Mouse (Mus musculus) left cerebral cortex, postnatal 4 days (tissue): ENCODE measurements around the gene Cebpe. TPM values are rescaled to one million over a fixed set of nuclear protein-coding genes. Genes with fewer than 3 reads are reported as not detected.

Experiments
- DNase-seq: peaks from one replicate; pipeline ENCODE4 v3.0.0-alpha.2; 2022
- intact Hi-C: fragments of 180-260 bp; cut with DNase I; formaldehyde crosslinking; loops from one replicate; pipeline ENCODE4 v1.15.1; 2025
- total RNA-seq, 2 experiments: library from RNA; stranded (reverse); gene quantifications; 2 replicates each; pipeline ENCODE4 v1.2.3; 2021

The Cebpe gene
- not detected for total RNA-seq

DNA sequence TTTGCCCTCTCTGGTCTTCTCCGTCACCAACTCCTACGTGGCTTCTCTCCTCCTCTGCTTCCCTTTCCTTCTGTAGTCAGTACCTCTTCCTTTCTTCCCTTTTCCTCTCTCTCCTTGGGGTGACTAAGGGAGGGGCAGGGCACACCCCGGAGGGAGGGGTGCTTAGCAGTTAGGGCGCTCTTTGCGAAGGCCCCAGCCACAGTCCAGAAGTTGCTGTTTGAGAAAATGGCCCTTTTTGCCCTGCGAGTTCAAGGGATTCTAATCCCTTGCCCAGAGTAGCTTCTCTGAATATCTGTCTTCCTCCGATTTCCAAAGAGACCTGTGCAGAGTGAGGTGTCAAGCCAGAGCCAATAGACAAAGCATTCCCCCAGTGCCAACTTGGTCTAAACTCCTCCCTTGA lies at the start of gene Cebpe:
Gene Cebpe (minus strand): TSS at position 101 of the 400 bp plus-strand sequence.
- intact Hi-C loops = no loop called here
- DNase-seq = no peak

GRCm38 (mm10) chr14:54756382-54756781 lies 44.4 kb upstream of the Cebpe start:
- intact Hi-C loops = no loop called here

GRCm38 (mm10) chr14:54754602-54755018 lies 42.6 kb upstream of the Cebpe start:
- peak; percentile 31 for DNase-seq
- intact Hi-C loops = no loop called here

More at GRCm38 (mm10) chr14:54756382-54756781, 44.4 kb upstream of the Cebpe start:
- no peak for DNase-seq

DNA sequence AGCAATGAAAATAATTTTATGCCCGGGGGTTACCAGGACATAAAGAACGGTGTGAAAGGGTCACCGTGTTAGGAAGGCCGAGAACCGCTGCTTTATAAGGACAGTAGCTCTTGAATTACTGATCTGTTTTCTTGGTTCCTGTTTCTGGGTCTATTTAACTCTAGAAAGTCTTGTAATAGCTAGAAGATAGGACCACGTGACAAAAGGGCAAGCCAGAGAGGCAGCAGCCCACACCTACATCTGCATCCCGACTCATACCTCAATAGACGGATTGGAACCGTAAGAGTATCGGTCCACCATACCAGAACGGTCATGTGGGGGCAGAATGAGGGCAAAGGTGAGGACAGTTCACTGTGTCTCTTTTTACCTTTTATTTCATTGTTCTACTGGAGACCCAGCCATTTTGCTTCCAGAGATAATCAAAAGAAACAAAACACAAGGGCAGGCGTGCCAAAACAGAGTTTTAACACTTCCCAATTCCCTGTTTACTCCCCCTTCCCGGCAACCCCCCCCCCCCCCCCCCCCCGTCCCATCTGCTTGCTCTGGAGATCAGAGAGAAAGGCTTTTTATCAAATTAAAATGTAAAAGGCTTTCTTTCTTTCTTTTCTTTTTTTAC lies 42.1 kb upstream of the Cebpe start:
- DNase-seq = no peak
- intact Hi-C loops = no loop called here

- intact Hi-C loops = no loop called here
- DNase-seq = no peak
Measured at GRCm38 (mm10) chr14:54752938-54753337, 41.0 kb upstream of the Cebpe start.

- no peak for DNase-seq
Measured at GRCm38 (mm10) chr14:54751768-54752167, 39.8 kb upstream of the Cebpe start.

GRCm38 (mm10) chr14:54749238-54749637 lies 37.3 kb upstream of the Cebpe start:
- no peak for DNase-seq
- intact Hi-C loops = no loop called here

More at GRCm38 (mm10) chr14:54751768-54752167, 39.8 kb upstream of the Cebpe start:
- intact Hi-C loops = no loop called here

GRCm38 (mm10) chr14:54747942-54748917 lies 36.3 kb upstream of the Cebpe start:
- no peak for DNase-seq
- intact Hi-C loops = no loop called here

GRCm38 (mm10) chr14:54746038-54746437 lies 34.1 kb upstream of the Cebpe start:
- intact Hi-C loops = no loop called here
- no peak for DNase-seq

DNA sequence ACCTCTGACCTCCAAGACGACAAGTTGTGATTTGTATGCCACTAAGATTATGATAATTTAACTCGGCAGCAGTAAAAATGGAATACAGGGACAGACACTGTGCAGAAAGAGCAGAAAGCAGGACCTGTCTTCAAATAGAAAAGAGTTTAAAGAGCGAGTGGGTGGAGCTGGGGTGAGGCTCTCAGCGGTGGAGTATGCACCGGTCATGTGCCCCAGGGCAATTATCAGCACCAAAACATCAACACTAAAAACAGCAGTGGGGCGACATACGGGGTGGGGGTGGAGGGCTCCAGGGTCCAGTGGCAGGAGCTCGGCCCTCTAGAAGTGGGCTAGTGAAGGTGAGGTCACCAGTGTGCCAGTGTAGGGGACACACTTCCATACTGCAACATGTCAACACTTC lies 32.5 kb upstream of the Cebpe start:
- DNase-seq = no peak
- intact Hi-C loops = no loop called here

GRCm38 (mm10) chr14:54742375-54742774 lies 30.4 kb upstream of the Cebpe start:
- DNase-seq = no peak
- intact Hi-C loops = no loop called here

DNA sequence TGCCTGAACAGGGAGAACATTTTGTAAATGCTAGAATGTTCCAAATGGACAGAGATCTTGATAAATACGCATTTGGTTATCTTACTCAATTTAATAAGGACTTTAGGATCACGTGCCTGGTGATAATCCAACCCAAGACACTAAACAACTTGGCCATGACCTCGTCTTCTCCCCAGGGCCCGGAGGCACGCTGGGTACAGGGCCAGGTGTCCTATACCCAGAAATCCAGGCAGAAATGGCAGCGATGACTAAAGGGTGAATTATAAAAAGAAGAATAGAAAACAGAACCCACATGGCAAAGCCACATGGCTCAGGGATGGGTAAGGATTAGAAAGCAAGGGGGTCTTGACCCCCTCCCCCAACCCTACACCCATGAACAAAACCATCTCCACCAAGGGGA lies 29.7 kb upstream of the Cebpe start:
- intact Hi-C loops = no loop called here
- no peak for DNase-seq

GRCm38 (mm10) chr14:54737634-54738033 lies 25.7 kb upstream of the Cebpe start:
- intact Hi-C loops = no loop called here
- no peak for DNase-seq

GRCm38 (mm10) chr14:54736555-54737552 lies 24.9 kb upstream of the Cebpe start:
- intact Hi-C loops = no loop called here
- DNase-seq = no peak

- intact Hi-C loops = no loop called here
- no peak for DNase-seq
Measured at GRCm38 (mm10) chr14:54735221-54735620, 23.2 kb upstream of the Cebpe start.

DNA sequence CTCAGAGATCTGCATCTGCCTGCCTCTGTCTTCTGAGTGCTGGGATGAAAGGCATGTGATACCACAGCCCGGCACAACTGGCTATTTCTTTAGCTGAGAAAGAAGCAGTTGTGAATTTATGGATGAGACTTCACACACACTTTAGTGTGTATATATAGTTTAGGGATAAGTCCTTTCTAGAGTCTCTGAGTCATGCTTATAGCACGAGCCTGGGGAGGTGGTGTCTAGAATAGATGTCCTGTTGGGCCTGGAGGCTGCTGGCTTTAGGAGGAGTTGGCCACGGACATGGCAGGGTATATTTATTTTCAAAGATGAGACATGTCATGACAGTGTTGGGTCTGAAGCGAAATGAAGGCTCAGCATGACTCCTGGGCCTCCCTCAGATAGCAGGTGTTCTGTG lies 22.0 kb upstream of the Cebpe start:
- DNase-seq = no peak

GRCm38 (mm10) chr14:54732206-54732605 lies 20.2 kb upstream of the Cebpe start:
- intact Hi-C loops = no loop called here
- no peak for DNase-seq

More for the DNA sequence above, 22.0 kb upstream of the Cebpe start:
- intact Hi-C loops = no loop called here

DNA sequence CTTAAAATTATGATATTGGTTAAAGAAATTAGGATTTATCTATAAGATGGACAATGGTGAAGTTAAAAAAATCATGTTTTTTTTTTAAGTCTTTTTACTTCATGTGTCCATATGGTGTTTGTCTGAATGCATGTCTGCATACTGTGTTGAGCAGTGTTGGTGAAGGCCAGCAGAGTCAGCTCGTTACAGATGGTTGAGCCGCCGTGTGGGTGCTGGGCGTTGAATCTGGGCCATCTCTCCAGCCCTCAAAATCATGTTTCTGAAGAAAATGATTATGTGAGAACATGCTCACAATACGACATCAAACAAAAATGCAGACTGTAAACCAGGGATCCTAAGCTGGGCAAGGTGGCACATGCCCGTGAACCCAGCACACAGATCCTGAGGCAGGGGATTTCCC lies 18.3 kb upstream of the Cebpe start:
- DNase-seq = no peak
- intact Hi-C loops = no loop called here

DNA sequence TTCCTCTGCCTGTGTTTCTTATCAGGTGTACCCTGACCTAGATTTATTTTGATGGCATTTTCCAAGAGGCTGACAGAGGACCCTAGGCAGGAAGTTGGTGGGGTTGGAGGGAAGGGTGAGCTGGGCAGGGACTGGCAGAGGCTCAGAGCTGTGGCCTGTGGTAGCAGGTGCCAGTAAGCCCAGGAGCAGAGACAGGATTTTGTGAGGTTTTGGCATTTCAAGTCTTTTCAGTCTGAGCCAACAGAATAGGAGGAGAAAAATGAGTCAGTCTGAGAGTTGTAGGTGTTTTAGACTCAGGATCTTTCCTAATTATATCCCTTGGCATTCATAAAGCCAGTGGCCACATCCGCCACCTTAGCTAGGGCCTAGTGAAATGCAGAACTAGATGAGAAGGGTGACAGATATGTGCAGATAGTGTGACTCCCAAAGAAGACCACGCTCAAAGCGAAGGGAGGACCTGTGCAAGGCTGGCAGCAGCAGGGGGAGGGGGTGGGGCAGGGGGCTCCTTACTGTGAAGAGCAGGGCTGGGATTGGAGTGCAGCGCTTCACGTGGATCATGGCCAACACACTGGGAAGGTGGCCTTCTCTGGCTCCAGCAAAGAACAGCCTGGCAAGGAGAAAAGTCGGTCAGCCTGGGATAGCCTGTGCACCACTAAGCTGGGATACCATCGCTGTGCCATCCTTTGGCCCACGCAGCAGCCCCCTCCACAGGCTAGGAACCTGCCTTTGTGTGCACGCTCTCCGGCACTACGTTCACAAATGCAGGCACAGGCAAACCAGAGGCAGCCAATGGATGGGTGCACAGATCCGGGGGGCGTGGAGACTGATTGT lies 17.1 kb upstream of the Cebpe start:
- DNase-seq = no peak
- intact Hi-C loops = no loop called here

DNA sequence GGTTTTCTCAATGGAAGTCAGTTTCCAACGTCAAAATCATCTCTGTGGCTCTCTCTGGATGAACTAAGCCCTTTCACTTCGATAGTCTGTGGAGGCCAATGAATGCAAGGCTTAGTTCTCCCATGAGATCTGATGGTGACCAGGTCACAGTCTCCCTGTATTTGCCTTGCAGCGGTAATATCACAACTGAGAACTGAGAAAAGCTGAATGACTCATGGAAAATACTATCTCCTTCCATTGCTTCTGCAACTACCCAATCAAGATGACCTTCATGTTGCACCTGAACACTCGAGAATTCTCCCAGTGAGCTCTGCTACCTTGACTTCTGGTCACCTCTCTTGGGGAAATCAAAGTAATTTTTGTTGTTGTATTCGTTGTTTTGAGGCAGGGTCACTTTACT lies 15.6 kb upstream of the Cebpe start:
- intact Hi-C loops = no loop called here

More for the DNA sequence above, 15.6 kb upstream of the Cebpe start:
- DNase-seq = no peak
